Mouse (Mus musculus) macrophage (primary cell): Measurements from ENCODE around the gene Cercam. TPM values are rescaled to one million over a fixed set of nuclear protein-coding genes. Genes with fewer than 3 reads are reported as not detected.
"Not testable (repeated sequence)": the region's sequence is repeated elsewhere in the genome, so short reads cannot be mapped to it uniquely, and the experiment has no call there.

Experiments used
- H3K27ac ChIP-seq: fragments of 350-480 bp; formaldehyde crosslinking; 2 replicates; pipeline ENCODE4 v1.9.0; 2021
- H3K36me3 ChIP-seq: fragments of 350-480 bp; formaldehyde crosslinking; 2 replicates; pipeline ENCODE4 v1.9.0; 2021; ENCODE audit errors: inconsistent target
- H3K4me3 ChIP-seq: fragments of 350-480 bp; formaldehyde crosslinking; 2 replicates; pipeline ENCODE4 v1.9.0; 2021; ENCODE audit errors: inconsistent target
- H3K79me2 ChIP-seq: fragments of 350-480 bp; formaldehyde crosslinking; 2 replicates; pipeline ENCODE4 v1.9.0; 2021; ENCODE audit errors: inconsistent target
- WGBS: methylation state at CpG from one replicate; pipeline ENCODE4 v1.1.7; 2026; ENCODE audit warnings: inconsistent platforms; ENCODE audit not compliant: missing documents; 5-methylcytosine and 5-hydroxymethylcytosine counted together
- polyA plus RNA-seq: library from polyadenylated mRNA; stranded (reverse); fragments of 250-400 nt; gene quantifications from 3 replicates; pipeline ENCODE4 v1.2.4, GENCODE M21; 2018; ENCODE audit warnings: inconsistent platforms

The Cercam gene
- polyA plus RNA-seq, 1 experiment from 2014 or later, result 16.8 TPM

GRCm38 (mm10) chr2:29869646-29870451 lies 885 bp downstream of the Cercam start:
- 6% methylated on average over 17 of the region's 17 CpGs for WGBS
- Histone ChIP-seq H3K79me2 (no peaks in the 10 kb centered on the region), H3K36me3 (no peaks in the 10 kb centered on the region), H3K4me3 (peak overlapping the region; percentile 58), H3K27ac (peak overlapping the region; percentile 29)

GRCm38 (mm10) chr2:29872581-29873295 lies 3.8 kb downstream of the Cercam start:
- H3K79me2 ChIP-seq, result no peaks in the 10 kb centered on the region
- 98% methylated on average over 10 of the region's 10 CpGs for WGBS
- H3K27ac ChIP-seq, result peak overlapping the region; percentile 12; the same call in 1 of the 2 replicates
- H3K36me3 ChIP-seq, result no peaks in the 10 kb centered on the region
- no peak overlapping the region for H3K4me3 ChIP-seq

- H3K36me3 ChIP-seq, result no peaks in the 10 kb centered on the region
- H3K27ac ChIP-seq, result peak overlapping the region; percentile 12; the same call in 1 of the 2 replicates
- H3K79me2 ChIP-seq, result no peaks in the 10 kb centered on the region
- H3K4me3 ChIP-seq, result no peak overlapping the region
- 82% methylated on average over 4 of the region's 4 CpGs for WGBS
Measured at GRCm38 (mm10) chr2:29873801-29874200, 4.8 kb downstream of the Cercam start.

- WGBS, result 95% methylated on average over 4 of the region's 4 CpGs
- no peaks in the 10 kb centered on the region for H3K79me2 ChIP-seq
- H3K27ac ChIP-seq, result no peak overlapping the region
- no peak overlapping the region for H3K4me3 ChIP-seq
- no peaks in the 10 kb centered on the region for H3K36me3 ChIP-seq
Measured at GRCm38 (mm10) chr2:29878061-29878460, 9.1 kb downstream of the Cercam start.

- Histone ChIP-seq H3K27ac (no peak overlapping the region), H3K79me2 (no peaks in the 10 kb centered on the region), H3K36me3 (no peaks in the 10 kb centered on the region), H3K4me3 (no peak overlapping the region)
- WGBS, result 93% methylated on average over 8 of the region's 8 CpGs
Measured at GRCm38 (mm10) chr2:29879191-29879590, 10.2 kb downstream of the Cercam start.

- 93% methylated on average over 17 of the region's 17 CpGs for WGBS
- Histone ChIP-seq H3K27ac (no peak overlapping the region), H3K36me3 (no peaks in the 10 kb centered on the region), H3K79me2 (no peaks in the 10 kb centered on the region), H3K4me3 (no peak overlapping the region)
Measured at GRCm38 (mm10) chr2:29879964-29880830, 11.2 kb downstream of the Cercam start.

- 57% methylated on average over 6 of the region's 9 CpGs for WGBS
- not testable (repeated sequence) for H3K4me3 ChIP-seq, H3K36me3 ChIP-seq, H3K27ac ChIP-seq
- H3K79me2 ChIP-seq, result peaks cover 17% of the 10 kb centered on the region
Measured at GRCm38 (mm10) chr2:29886659-29887292, 17.8 kb downstream of the Cercam start.

- peaks cover 16% of the 10 kb centered on the region for H3K36me3 ChIP-seq
- H3K27ac ChIP-seq, result peak within 1 kb of the TSS; percentile 86
- 2% methylated on average over 60 of the region's 70 CpGs for WGBS
- peak within 1 kb of the TSS; percentile 51 for H3K4me3 ChIP-seq
- peaks cover 30% of the 10 kb centered on the region for H3K79me2 ChIP-seq
Measured at GRCm38 (mm10) chr2:29889066-29889944, 20.3 kb downstream of the Cercam start, which contains the start of gene Odf2. Odf2 (plus strand) TSS chr2:29889221.

- peak overlapping the region; percentile 51 for H3K4me3 ChIP-seq
- H3K79me2 ChIP-seq, result peaks cover 30% of the 10 kb centered on the region
- peaks cover 25% of the 10 kb centered on the region for H3K36me3 ChIP-seq
- WGBS, result 2% methylated on average over 60 of the region's 61 CpGs
- H3K27ac ChIP-seq, result peak overlapping the region; percentile 13; the same call in 1 of the 2 replicates
Measured at GRCm38 (mm10) chr2:29889991-29890833, 21.2 kb downstream of the Cercam start.

- WGBS, result 93% methylated on average over 6 of the region's 6 CpGs
- H3K79me2 ChIP-seq, result peaks cover 30% of the 10 kb centered on the region
- H3K4me3 ChIP-seq, result no peak overlapping the region
- no peak overlapping the region for H3K27ac ChIP-seq
- H3K36me3 ChIP-seq, result peaks cover 41% of the 10 kb centered on the region
Measured at GRCm38 (mm10) chr2:29891773-29892172, 22.8 kb downstream of the Cercam start.

GRCm38 (mm10) chr2:29896071-29896470 lies 27.1 kb downstream of the Cercam start:
- WGBS, result 100% methylated on average over 1 of the region's 1 CpGs
- H3K27ac ChIP-seq, result no peak overlapping the region
- H3K36me3 ChIP-seq, result peaks cover 81% of the 10 kb centered on the region
- no peak overlapping the region for H3K4me3 ChIP-seq
- peaks cover 20% of the 10 kb centered on the region for H3K79me2 ChIP-seq

- peaks cover 92% of the 10 kb centered on the region for H3K36me3 ChIP-seq
- H3K27ac ChIP-seq, result no peak overlapping the region
- peaks cover 7% of the 10 kb centered on the region for H3K79me2 ChIP-seq
- H3K4me3 ChIP-seq, result no peak overlapping the region
- WGBS, result 90% methylated on average over 2 of the region's 2 CpGs
Measured at GRCm38 (mm10) chr2:29897366-29897765, 28.4 kb downstream of the Cercam start.
